Mouse (Mus musculus): Measurements from ENCODE around the gene C2cd2l. TPM values are rescaled to one million over a fixed set of nuclear protein-coding genes. Genes with fewer than 3 reads are reported as not detected.

The C2cd2l gene
- total and polyA plus RNA-seq, 3 experiments = 14.4 to 29.9 (median 15.7) TPM

DNA sequence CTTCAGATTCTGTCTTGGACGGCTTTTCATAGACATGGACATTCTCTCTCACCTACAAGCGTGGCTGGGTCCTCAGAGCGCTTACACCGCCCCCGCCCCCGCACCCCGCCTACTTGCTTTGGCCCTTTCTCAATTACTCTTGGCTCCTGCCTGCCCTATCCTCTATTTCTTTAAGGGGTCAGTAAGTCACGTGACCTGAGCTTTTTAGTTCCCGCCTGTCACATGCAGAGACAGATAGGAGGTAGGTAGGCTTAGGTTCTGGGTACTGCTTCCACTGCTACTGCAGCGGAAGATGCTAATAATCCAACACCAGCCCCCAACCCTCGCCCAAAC is 31.2 kb downstream of the C2cd2l start:
- Histone ChIP-seq H3K4me3 (no peak overlapping the region), H3K9ac (ENCODE audit: low read depth, low read length) (no peak overlapping the region), H3K27me3 (ENCODE audit: control insufficient read depth, insufficient read depth, low read length) (peaks cover 11% of the 10 kb centered on the region; the same call in 1 of the 2 replicates), H3K4me1 (ENCODE audit: control insufficient read depth, insufficient read depth, low read length) (peaks cover 3% of the 10 kb centered on the region; the same call in 1 of the 2 replicates), H3K36me3 (ENCODE audit: control insufficient read depth, insufficient read depth, low read length) (no peaks in the 10 kb centered on the region), H3K79me2 (replicated peaks; ENCODE audit: control insufficient read depth, insufficient read depth, low read length) (no peaks in the 10 kb centered on the region), H3K27ac (no peak overlapping the region)
- 18% methylated on average over 11 of the region's 11 CpGs for WGBS
- no peak for DNase-seq
- TF ChIP-seq POLR2A (IDR thresholded peaks at IDR 0.05; ENCODE audit: insufficient read depth, low read depth, low read length) = no peak
- no peak for TF ChIP-seq CTCF (IDR thresholded peaks at IDR 0.05)
- TF ChIP-seq EP300 (IDR thresholded peaks at IDR 0.05; ENCODE audit: insufficient read depth, low read depth, low read length) = no peak
- intact Hi-C loops (cut with DNase I) = no loop called here

DNA sequence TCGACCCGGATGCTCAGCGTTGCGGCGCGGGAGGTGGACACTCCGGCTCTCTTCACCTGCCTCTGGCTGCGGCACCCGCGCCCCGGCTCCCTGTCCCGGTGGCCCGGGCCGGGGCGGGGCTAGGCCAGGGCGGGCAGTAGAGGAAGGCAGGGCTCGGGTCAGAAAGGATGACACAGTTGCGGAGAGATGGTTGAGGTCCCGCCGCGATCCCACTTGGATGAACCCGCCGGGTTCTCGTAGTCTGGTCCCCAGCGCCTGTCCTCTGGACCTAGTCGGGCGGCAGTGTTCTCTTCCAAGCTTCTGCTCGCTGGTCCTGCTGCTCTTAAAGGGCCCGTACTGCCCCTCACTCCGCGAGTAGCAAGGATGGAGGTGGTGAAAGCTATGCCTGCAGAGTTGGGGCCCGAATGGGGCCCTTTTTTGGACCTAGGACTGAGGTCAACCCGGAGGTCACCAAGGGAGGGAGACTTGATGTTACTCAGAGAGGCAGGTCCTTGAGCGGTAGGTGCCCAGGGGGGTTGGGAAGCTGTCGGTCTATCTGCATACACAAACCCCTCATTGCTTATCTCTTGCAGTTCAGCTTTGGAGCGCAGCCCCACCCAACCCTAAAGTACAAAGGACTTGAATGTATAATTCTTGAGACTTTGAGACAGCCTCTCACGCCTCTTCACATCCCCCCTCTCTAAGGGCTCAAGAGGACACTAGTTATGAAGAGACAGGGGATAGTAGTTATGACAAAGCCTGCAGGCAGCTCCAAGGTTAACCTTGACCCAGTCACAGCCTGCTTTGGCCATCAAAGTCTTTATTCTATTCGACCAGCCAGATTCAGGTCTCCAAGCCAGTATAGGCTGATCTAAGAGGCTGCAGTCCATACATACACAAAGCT is 31.8 kb downstream of the C2cd2l start, which contains the start of gene Abcg4:
TSS of gene Abcg4 (minus strand) at position 540 of the 883 bp plus-strand sequence.
- Histone ChIP-seq H3K27me3 (ENCODE audit: control insufficient read depth, insufficient read depth, low read length) (peaks cover 11% of the 10 kb centered on the region; the same call in 1 of the 2 replicates), H3K9ac (ENCODE audit: low read depth, low read length) (peak within 1 kb of the TSS; percentile 40), H3K4me1 (ENCODE audit: control insufficient read depth, insufficient read depth, low read length) (peaks cover 3% of the 10 kb centered on the region; the same call in 1 of the 2 replicates), H3K79me2 (replicated peaks; ENCODE audit: control insufficient read depth, insufficient read depth, low read length) (no peaks in the 10 kb centered on the region), H3K27ac (no peak within 1 kb of the TSS), H3K4me3 (peak within 1 kb of the TSS; percentile 46), H3K36me3 (ENCODE audit: control insufficient read depth, insufficient read depth, low read length) (no peaks in the 10 kb centered on the region)
- intact Hi-C loops (cut with DNase I) = no loop called here
- 2% methylated on average over 38 of the region's 38 CpGs for WGBS
- peak; percentile 30 to 47 for DNase-seq
- TF ChIP-seq EP300 (IDR thresholded peaks at IDR 0.05; ENCODE audit: insufficient read depth, low read depth, low read length) = no peak
- TF ChIP-seq CTCF (IDR thresholded peaks at IDR 0.05) = no peak
- no peak for TF ChIP-seq POLR2A (IDR thresholded peaks at IDR 0.05; ENCODE audit: insufficient read depth, low read depth, low read length)

DNA sequence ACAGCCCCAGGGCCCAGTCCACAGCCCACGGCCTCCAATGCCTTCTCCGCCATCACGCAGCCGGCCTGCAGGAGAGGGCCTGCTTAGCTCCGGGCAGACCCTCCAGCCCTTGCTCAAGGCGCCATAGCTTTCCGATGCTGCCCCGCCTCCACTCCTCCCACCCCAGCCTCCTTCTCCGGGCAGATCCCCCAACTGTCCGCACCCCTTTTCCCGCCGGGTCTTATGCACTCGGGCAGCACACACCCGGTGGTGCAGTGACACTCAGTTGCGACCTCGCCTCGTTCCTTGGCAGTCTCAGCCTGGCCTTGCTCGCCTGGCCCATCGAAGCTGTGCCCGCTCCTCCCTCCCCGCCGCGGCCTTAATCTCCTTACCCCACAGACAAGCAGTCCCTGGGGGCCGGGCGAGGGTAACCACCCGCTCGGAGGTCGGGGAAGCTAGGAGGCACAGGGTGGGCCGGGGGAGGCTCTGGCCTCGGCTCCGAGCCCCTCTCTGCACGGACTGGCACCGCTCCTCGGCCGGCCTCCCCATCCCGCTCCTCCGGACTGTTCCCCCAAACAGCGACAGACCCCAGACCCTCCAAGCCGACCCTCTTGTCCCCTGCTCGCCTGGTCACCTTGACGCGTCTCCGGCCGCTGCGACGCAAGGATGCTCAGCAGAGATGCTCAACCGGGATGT is 32.5 kb downstream of the C2cd2l start:
- intact Hi-C loops (cut with DNase I) = no loop called here
- Histone ChIP-seq H3K27ac (no peak overlapping the region), H3K4me3 (peak overlapping the region; percentile 46), H3K4me1 (ENCODE audit: control insufficient read depth, insufficient read depth, low read length) (peaks cover 3% of the 10 kb centered on the region; the same call in 1 of the 2 replicates), H3K36me3 (ENCODE audit: control insufficient read depth, insufficient read depth, low read length) (no peaks in the 10 kb centered on the region), H3K9ac (ENCODE audit: low read depth, low read length) (peak overlapping the region; percentile 40), H3K27me3 (ENCODE audit: control insufficient read depth, insufficient read depth, low read length) (peaks cover 11% of the 10 kb centered on the region; the same call in 1 of the 2 replicates), H3K79me2 (replicated peaks; ENCODE audit: control insufficient read depth, insufficient read depth, low read length) (no peaks in the 10 kb centered on the region)
- peak in 1 of 2 experiments; percentile 28 for DNase-seq
- 6% methylated on average over 47 of the region's 47 CpGs for WGBS
- TF ChIP-seq CTCF (IDR thresholded peaks at IDR 0.05) = no peak
- no peak for TF ChIP-seq EP300 (IDR thresholded peaks at IDR 0.05; ENCODE audit: insufficient read depth, low read depth, low read length)
- no peak for TF ChIP-seq POLR2A (IDR thresholded peaks at IDR 0.05; ENCODE audit: insufficient read depth, low read depth, low read length)

DNA sequence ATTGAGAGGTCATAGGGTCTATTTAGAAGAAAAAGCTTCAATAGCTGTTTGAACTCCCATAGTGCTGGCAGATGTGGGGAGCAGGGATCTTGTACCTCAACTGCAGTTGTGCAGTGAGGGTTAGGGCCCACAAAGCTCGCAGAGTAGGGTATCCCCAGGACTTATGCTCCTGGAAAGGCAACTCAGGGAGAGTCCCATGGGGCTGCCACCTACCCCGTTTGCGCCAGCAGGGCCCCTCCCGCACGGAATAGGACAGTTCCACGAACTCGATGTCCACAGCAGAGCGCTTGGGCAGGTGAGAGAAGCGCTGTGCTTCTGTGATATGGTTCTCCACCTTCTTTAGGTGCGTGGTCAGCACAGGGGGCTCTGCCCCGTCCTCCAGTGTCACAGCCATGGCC is 33.1 kb downstream of the C2cd2l start:
- WGBS = 43% methylated on average over 11 of the region's 11 CpGs
- TF ChIP-seq EP300 (IDR thresholded peaks at IDR 0.05; ENCODE audit: insufficient read depth, low read depth, low read length) (no peak), CTCF (IDR thresholded peaks at IDR 0.05) (no peak), POLR2A (IDR thresholded peaks at IDR 0.05; ENCODE audit: insufficient read depth, low read depth, low read length) (no peak)
- Histone ChIP-seq H3K79me2 (replicated peaks; ENCODE audit: control insufficient read depth, insufficient read depth, low read length) (no peaks in the 10 kb centered on the region), H3K4me1 (ENCODE audit: control insufficient read depth, insufficient read depth, low read length) (peaks cover 3% of the 10 kb centered on the region; the same call in 1 of the 2 replicates), H3K27ac (no peak overlapping the region), H3K9ac (ENCODE audit: low read depth, low read length) (peak overlapping the region; percentile 40), H3K27me3 (ENCODE audit: control insufficient read depth, insufficient read depth, low read length) (peaks cover 11% of the 10 kb centered on the region; the same call in 1 of the 2 replicates), H3K36me3 (ENCODE audit: control insufficient read depth, insufficient read depth, low read length) (no peaks in the 10 kb centered on the region), H3K4me3 (no peak overlapping the region)
- intact Hi-C loops (cut with DNase I) = no loop called here
- no peak for DNase-seq

DNA sequence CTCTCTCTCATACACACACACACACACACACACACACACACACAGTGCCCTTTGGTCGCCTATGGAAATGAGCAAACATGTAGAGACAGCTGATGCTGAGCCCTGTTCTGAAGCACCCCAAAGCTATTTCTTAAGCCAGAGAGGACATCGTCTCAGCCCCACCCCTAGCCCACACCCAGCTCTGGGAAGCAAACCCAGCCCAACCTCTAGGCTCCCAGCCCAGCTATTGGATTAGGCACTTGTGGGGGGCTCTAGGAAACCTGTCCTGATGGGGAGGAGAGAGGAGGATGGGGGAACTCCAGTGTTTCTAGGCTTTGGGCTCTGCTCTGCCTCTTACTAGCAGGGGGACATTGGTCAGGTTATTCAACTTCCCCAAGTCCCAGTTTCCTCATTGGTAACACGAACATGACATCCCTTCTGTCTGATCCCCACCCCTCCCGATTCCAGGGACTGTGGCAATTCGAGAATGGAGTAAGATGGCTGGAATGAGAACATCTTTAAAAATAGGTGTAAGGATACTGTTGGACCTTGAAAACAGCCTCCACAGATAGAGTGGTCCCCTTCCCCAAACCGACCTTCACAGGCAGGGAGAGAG is 33.7 kb downstream of the C2cd2l start:
- Histone ChIP-seq H3K36me3 (ENCODE audit: control insufficient read depth, insufficient read depth, low read length) (no peaks in the 10 kb centered on the region), H3K79me2 (replicated peaks; ENCODE audit: control insufficient read depth, insufficient read depth, low read length) (no peaks in the 10 kb centered on the region), H3K9ac (ENCODE audit: low read depth, low read length) (no peak overlapping the region), H3K4me3 (no peak overlapping the region), H3K27me3 (ENCODE audit: control insufficient read depth, insufficient read depth, low read length) (peaks cover 11% of the 10 kb centered on the region; the same call in 1 of the 2 replicates), H3K27ac (no peak overlapping the region), H3K4me1 (ENCODE audit: control insufficient read depth, insufficient read depth, low read length) (peaks cover 3% of the 10 kb centered on the region; the same call in 1 of the 2 replicates)
- peak in 1 of 2 experiments; percentile 31 for DNase-seq
- intact Hi-C loops (cut with DNase I) = no loop called here
- TF ChIP-seq EP300 (IDR thresholded peaks at IDR 0.05; ENCODE audit: insufficient read depth, low read depth, low read length) (no peak), POLR2A (IDR thresholded peaks at IDR 0.05; ENCODE audit: insufficient read depth, low read depth, low read length) (no peak), CTCF (IDR thresholded peaks at IDR 0.05) (no peak)
- WGBS = 35% methylated on average over 6 of the region's 6 CpGs
